Mouse (Mus musculus) mature B cell (primary cell): ENCODE measurements around the gene Ripor1.
"Not testable (repeated sequence)": the region's sequence is repeated elsewhere in the genome, so short reads cannot be mapped to it uniquely, and the experiment has no call there.

Experiments used
- in situ Hi-C: fragments of 300-500 bp; cut with MboI; formaldehyde crosslinking; loops from 2 replicates; pipeline ENCODE4 v1.14.3; 2019

Gene Ripor1

DNA sequence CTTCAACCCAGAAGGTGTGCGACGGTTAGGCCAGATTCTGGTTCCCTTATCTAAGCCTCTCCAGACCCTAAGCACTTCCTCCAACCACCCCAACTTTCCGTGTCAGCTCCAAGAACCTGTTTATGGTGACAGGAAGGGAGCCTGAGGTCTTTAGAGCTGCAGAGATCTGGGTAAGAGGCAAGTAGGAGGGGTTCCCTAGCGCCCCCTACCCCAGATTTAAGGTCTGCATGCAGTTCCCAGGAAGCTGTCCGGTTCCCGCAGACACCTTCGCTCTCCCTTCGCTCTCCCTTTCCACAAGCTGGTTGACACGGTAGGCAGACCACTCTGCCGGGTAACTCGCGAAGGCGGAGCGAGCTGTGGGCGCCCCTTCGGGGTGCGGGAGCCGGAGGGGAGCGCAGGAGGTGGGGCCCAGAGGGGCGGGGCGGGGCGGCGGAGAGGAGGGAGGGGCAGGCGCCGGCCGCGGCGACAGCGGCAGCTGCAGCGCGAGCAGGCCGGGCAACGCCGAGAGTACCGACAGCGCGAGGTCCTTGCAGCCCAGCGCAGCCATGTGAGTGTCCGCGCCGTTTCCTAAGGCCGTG lies at the start of gene Ripor1:
Gene Ripor1 (plus strand): TSS at position 452 of the 578 bp plus-strand sequence.
- in situ Hi-C loops, result no loop called here

DNA sequence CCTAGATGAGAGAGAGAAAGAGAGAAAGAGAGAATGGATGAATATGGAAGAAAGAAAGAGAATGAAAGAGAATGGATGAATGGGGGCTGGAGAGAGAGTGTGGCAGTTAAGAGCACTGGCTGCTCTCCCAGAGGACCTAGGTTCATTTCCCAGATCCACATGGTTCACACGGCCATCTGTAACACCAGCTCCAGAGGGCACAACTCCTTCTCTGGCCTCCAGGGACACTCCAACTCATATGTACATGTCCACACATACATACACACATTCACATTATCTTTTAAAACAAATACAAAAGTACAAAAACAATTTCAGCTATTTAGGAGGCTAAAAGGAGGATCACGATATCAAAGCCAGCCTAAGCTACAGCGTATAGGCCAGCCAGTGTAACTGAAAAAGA lies 42.2 kb upstream of the Ripor1 start:
- in situ Hi-C loops, result no loop called here

DNA sequence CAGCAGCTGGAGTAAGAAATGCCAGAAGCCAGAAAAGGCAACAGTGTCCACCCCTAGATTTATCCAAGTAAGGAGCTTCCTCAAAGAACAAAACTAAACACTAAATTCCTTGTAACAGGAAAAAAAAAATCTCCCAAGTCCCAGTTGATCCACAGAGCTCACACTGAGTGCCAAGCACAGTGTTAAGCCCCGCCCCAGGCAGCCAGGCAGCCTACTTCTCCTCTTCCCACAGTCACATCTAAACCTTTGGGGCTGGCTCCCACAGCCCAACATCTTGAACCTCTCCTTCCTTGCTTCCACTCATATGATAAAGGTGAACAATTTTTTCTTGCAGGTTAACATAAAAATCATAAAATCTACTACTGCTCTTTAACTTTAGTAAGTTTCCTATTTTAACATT lies 41.2 kb upstream of the Ripor1 start:
- in situ Hi-C loops, result no loop called here

DNA sequence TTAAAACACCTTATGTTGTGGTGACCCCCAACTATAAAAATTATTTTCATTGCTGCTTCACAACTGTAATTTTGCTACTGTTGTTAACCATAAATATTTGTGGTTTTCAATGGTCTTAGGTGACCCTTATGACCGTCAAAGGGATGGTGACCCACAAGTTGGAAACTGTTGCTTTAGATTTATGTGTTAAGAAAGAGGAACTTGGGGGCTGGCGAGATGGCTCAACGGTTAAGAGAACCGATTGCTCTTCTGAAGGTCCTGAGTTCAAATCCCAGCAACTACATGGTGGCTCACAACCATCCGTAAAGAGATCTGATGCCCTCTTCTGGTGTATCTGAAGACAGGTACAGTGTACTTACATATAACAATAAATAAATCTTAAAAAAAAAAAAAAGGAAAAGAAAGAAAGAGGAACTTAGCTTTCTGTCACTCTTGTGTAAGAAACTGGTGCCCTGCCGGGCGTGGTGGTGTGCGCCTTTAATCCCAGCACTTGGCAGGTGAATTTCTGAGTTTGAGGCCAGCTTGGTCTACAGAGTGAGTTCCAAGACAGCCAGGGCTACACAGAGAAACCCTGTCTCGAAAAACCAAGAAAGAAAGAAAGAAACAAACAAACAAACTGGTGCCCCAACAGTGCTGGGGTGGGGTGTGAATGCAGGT lies 40.4 kb upstream of the Ripor1 start:
- in situ Hi-C loops, result not testable (repeated sequence)

DNA sequence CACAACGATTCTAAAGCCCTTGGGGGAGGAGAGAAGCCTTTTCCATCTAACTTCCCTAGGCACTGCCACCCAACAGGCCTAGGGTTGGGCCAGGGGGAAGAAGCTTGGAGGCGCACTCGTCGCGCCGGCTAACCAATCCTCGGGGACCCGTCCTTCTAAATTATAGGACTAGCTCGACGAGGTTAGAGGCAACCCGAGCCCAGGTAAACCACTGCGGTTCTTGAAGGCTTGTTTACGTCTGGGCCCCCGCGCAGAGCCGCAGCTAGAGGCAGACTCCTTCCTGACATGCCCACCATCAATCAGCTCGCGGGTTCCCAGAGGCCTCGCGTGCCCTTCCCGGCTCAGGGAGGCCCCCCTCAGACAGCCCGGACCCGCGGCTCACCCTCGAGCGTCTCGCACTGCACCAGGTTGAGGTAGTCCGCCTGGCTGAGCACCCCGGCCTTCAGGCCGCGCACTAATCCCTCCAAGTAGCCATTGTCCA lies 39.6 kb upstream of the Ripor1 start:
- in situ Hi-C loops, result no loop called here

DNA sequence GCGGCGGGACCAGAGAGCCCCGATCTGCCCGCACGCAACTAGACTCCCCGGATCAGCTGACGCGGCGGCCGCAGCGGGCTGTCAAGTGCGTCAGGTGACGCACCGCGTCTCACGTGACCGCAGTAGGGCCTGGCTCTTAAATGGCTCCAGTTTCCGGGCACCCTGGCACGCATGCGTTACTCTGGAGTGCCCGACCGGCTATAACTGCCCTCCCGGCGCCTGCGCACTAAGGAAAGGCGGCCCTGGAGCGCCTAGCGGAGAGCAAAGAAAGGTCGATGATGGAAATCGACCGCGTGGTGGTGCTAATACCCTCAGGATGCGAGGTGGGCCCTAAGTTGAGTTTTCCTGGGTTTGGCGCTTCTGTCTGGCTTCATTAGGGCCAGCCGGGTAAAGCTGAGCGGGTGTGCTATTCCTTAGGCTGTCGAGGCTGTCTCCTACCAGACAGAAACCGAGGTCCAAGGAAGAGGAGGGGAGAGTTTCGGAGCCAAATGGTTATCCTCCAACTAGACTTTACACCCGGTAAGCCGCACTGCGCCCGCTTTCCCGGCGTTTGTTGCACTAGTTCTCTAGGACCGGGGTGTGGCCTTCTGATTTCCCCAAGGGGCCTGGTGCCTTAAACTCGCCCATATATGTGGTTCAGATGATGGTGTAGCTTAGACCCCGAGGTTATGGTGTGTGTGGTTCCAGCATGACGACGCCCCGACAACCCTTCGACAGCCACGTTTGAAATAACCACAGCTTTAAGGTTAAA lies 38.9 kb upstream of the Ripor1 start, which contains the start of gene Atp6v0d1:
Gene Atp6v0d1 (minus strand): TSS at position 96 of the 751 bp plus-strand sequence.
- in situ Hi-C loops, result no loop called here

DNA sequence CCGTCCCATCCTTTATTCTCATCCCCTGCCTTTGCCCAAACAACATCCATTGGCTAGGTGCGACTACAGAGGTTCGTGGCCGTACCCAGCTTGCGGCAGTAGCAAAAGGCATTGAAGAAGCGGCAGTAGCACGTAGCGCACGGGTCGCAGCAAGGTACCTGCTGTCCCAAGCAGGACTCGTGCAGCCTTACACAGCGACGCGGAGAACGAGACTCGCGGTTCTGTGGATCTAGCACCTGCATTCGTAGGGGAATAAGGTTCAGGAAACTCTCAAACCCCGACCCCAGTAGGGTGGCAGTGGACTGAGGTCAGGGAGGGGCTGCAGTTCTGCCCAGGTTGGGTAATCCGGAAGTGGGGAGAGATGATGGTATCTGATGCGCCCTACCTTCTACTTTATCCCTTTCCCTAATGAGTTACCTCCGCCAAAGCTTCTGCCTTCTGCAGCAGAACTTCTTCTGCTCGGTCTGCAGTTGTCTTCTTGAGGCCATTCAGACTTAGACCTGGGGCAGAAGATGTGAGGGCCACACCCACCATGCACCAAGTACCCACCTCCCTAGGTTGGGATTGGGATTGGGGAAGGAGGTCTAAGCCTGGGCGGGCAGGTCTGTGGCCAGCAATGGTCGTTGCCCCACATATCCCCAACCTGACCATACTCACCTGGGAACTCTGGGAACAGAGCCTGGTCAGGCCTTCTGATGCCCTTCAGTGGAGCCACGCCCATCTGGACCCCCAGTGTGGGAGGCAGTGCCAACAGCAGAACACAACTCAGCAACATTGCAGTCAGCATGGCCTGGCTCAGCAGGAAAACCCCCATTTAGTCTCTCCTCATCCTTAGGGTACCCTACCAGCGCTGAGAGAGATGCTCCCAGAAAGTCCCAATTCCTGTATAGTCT lies 38.1 kb upstream of the Ripor1 start:
- in situ Hi-C loops, result no loop called here

DNA sequence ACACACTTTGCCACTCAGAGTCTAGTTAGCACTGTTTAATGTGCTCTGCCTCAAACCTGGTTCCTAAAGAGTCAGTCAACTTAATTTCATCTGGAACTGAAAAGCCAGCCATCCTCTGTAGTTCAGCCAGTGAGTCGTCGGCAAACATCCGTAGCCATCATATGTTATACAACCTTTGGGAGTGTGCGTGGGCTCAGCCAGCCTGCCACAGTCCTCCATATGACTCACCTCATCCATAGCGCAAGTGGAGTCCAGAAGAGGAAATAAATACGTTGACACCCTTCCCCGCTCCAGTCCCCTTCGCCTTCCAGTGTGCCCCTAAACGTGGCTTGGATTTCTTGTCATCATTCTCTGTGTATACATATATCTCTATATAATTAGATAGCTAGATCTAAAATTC lies 33.2 kb upstream of the Ripor1 start:
- in situ Hi-C loops, result no loop called here

DNA sequence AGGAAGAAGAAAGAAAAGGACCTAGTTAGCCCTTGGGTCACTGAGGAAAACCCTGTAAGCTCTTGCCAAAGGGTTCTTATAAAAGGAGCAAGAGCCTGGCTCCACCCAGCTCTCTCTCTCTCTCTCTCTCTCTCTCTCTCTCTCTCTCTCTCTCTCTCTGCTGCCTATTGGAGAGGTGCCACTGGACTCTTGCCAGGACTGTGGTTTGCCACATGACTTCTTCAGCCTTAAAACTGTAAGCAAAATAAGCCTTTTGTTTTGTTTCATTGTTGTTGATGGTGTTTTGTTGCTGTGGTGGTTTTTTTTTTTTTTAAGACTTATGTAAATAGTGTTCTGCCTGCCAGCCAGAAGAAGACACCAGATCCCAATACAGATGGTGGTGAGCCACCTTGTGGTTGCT lies 31.6 kb upstream of the Ripor1 start:
- in situ Hi-C loops, result no loop called here

DNA sequence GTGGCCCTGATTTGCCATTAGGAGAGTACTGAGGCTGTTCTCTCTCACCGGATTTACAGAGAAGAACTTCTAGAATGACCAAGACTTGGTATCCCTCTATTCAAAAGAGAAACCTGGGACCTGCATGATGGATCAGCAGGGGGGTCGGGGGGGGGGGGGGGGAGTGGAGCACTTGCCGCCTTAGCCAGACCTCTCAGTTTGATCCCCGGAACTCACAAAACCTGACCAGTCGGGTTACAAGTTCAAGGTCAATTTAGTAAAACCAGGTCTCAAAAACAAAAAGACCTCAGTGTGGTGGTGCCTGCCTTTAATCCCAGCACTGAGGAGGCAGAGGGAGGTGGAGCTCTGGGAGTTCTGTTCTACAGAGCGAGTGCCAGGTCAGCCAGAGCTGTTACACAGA lies 30.3 kb upstream of the Ripor1 start:
- in situ Hi-C loops, result no loop called here

DNA sequence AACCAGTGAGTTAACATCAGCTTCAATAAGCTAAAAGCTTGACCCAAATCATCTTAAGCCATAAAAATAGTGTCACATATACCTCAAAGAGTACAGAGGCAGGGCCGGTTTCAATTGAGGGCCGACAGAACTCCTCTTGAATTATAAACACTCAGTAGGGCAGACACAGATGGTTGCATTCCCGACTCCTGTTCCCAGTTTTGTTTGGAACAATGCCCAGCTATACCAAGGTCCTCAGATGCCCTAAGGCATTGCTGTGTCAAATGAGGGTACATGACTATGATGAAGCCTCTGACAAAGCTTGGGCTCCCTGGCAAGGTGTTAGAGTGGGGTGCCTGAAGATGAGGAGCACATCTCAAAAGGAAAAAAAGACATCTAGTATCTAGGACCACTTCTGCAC lies 29.5 kb upstream of the Ripor1 start:
- in situ Hi-C loops, result no loop called here

DNA sequence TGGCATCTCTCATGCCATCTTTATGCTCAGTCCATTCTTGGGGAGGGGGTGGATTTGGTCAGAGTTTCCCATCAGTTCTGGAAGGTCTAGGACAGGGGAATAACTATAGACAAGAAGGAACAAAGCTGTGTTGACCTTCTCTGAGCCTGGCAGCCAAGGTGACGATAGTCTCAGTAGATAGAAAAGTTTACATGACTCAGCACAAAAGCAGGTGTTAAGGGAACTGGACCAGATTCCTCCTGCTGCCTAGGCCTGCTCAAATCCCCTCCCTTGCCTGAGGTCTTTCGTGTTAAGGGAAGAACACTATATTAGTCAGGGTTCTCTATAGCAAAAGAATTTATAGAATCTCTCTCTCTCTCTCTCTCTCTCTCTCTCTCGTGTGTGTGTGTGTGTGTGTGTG lies 25.3 kb upstream of the Ripor1 start:
- in situ Hi-C loops, result no loop called here

DNA sequence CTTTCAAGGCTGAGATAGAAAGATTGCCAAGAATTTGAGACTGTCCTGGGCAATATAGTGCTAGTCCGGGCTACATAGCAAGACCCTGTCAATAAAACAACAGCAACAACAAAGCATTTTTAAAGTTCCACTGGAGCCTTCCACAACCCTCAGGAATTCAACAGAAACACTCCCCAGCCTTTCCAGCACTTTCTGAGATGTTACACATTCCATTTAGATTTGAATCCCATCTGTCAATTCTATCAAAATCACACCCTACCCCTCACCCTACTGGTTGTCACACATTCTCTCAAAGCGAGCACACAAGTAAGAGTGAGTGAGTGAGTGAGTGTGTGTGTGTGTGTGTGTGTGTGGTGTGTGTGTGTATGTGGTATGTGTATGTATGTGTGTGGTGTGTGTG lies 12.6 kb upstream of the Ripor1 start:
- in situ Hi-C loops, result no loop called here

DNA sequence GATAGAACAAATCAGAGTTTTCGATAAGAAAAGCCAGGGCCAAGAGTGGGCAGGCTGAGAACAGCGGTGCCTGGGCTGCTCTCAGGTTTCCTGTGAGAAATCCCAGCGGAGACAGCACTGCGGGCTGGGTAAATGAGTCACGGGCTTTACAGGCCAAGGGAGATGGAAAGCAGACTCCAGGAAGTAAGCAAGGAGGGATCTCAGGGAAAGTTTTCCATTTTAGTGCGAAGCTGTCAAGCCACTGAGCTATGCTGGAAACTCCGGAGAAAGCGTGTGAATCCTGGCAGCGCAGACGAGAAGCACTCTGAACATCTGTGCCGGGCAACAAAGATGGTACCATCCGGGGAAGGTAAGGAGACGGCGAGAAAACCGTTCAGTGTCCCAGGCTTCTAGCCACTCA lies 11.2 kb upstream of the Ripor1 start:
- in situ Hi-C loops, result no loop called here

DNA sequence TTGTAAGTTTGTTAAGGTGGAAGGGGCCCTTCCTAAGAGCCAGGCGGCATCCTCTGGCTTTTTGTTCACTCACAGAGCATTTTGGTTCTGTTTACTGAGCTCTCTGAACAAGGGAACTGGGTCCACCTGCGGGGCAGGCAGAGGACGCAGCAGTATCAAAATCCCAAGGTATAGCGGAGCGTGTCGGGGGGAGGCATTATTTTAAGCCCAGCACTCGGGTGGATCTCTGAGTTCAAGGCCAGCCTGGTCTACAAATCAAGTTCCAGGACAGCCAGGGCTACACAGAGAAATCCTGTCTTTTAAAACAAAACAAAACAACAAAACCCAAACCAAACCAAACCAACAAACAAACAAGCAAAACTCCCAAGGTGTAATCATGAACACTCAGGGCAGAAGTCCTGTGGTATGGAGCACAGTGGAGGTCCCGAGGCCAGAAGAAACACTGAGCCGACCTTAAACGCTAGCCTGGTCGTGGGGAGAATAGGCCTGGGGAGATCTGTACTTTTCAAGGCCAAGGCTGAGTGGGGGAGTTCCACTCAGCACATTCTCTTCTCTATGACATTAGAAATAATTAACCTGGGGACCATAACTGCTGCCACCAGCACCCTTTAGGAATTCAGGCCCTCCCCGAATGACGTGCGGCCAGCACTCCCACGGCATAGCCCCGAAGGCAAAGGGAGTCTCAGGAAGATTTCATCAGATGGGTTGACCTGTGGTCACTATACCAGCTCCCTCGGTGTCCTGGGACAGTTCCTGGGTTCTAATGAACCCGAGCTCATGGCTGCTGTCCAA lies 10.4 kb upstream of the Ripor1 start:
- in situ Hi-C loops, result no loop called here

DNA sequence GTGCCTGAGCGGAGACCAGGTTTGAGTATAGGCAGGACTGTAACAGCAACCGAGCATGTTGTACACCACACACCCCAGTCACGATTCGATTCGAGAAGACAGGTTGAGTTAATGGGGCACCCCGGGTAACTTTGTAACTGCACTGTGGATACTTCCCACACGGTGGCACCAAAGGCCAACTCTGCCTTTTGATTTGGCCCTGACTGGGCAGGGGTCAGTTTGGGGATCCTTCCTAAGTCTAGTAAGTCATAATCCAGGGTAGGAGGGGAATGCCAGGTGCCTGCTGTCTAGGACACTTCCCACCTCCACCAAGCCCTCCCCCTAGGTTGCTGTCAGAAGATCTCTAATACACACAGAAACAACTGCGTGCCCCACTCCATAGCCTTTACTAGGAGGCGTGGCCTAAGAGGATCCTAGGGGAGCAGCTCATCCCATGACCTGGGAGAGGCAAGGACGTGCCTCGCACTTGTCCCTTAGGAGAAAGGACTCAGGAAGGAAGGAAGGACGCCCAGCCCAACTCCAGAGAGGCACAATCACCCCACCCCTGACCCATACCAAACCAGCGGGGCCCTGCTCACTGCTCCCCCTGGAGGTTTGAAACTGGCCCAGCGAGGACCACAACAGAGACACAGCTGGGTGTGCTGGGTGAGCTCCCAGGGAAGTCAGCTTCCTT lies 8.6 kb upstream of the Ripor1 start:
- in situ Hi-C loops, result no loop called here

DNA sequence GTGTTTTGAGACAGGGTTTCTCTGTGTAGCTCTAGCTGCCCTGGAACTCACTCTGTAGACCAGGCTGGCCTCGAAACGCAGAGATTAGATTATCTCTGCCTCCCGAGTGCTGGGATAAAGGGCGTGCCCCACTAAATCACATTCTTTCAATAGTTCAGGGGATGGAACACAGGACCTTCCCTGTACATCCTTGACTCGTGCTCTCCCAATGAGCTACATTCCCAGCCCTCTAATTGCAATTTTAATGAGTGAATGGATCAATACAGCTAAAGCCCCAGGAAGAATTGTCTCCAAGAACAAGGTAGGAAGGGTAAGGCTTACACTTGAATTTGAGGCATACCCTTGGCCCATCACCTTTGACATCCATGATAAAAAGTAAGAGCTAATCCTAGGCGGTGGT lies 6.3 kb upstream of the Ripor1 start:
- in situ Hi-C loops, result no loop called here

DNA sequence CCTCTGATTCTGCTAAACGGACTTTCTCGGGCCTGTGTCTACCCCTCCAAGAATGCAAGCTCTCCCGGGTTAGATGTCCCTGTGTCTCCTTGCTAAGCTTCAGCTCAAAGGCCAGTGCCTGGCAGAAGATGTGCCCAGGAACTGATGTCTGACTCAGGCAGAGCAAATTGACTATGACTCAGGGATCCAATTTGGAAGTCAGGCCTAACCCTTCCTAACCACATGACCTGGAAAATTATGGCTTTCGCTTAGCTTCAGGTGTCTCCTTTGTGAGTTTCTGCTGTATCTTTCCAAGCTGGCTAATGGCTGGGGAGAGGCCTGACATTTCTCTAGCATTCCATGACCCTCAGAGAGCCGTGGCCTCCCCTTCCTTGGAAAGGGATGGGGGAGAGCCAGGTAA lies 3.8 kb upstream of the Ripor1 start:
- in situ Hi-C loops, result no loop called here

DNA sequence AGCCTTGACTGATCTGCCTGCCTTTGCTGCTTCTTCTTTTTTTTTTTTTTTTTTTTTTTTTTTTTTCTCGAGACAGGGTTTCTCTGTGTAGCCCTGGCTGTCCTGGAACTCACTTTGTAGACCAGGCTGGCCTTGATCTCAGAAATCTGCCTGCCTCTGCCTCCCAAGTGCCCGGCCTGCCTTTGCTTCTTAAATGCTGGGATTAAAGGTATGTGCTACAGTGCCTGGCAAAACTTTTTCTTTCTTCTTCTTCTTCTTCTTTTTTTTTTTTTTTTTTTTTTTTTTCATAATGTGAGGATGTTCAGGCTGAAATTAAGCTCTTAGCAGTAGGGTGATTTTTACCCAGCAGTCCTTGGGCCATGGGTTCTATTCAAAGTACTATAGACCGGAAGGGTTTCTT lies 2.5 kb upstream of the Ripor1 start:
- in situ Hi-C loops, result not testable (repeated sequence)

DNA sequence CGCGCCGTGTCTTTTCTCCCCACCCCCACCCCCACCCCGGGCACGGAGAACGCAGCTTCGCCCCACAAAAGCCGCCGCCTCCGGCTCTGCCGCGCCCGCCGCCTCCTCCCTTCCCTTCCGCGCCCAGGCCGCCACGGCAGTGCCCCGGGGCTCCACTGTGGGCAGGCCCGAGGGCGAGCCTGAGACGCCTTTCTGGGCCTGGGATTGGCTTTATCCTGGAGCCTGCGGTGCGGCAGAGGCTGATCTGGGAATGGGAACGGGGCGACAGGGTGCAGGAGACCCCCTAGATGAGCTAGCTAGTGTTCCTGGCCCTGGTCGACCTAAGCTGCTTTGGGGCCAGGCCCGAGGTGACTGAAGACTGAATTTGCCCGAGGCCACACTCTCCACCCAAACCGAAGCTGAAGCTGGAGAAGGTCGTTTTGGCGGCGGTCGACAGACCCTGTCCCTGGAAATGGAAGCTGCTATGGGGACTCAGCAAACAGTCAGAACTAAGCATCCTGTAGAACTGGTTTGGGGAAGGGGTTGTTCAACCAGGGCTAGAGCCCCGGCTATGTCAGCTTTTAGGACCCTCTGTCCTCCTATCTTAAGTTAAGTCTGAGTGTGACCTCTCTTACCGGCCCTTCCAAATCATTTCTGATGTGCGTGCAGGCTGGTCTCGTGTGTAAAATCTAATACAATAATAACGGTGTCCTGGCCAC lies 585 bp downstream of the Ripor1 start:
- in situ Hi-C loops, result no loop called here
